Mouse (Mus musculus): Measurements from ENCODE around the gene Acp2.

Acp2 gene

GRCm38 (mm10) chr2:91257126-91257980 lies 54.7 kb downstream of the Acp2 start:
- no peak for DNase-seq

GRCm38 (mm10) chr2:91258054-91258453 lies 55.4 kb downstream of the Acp2 start:
- DNase-seq: peak; percentile 44

GRCm38 (mm10) chr2:91258830-91259229 lies 56.1 kb downstream of the Acp2 start:
- no peak for DNase-seq

GRCm38 (mm10) chr2:91259493-91259892 lies 56.8 kb downstream of the Acp2 start:
- no peak for DNase-seq

Data from right cerebral cortex, postnatal 4 days (tissue).